Mouse (Mus musculus) adrenal gland, adult 2 months (tissue): ENCODE results near the gene Gprc5c. TPM values are rescaled to one million over a fixed set of nuclear protein-coding genes. Genes with fewer than 3 reads are reported as not detected.
A peak's percentile ranks its signal among the peaks of the same experiment; 100 is the strongest.
"Not testable (repeated sequence)": the region's sequence is repeated elsewhere in the genome, so short reads cannot be mapped to it uniquely, and the experiment has no call there.

ENCODE experiments used
- DNase-seq: peaks from one replicate; pipeline ENCODE4 v3.0.0; 2021
- polyA plus RNA-seq: library from polyadenylated mRNA; depleted of rRNA; stranded (reverse); fragments of >200 nt; gene quantifications from 2 replicates; pipeline ENCODE4 v1.2.3, GENCODE M21; 2012; rRNA removed
- total RNA-seq, 2 experiments: library from RNA; stranded (reverse); gene quantifications; 2 replicates each; pipeline ENCODE4 v1.2.3; 2021

The Gprc5c gene
- total and polyA plus RNA-seq, 3 experiments: 4.0 to 7.1 (median 5.2) TPM

GRCm38 (mm10) chr11:114907567-114907966, 56.6 kb downstream of the Gprc5c start:
- peak; percentile 76 for DNase-seq

GRCm38 (mm10) chr11:114908086-114908485, 57.1 kb downstream of the Gprc5c start:
- DNase-seq: no peak

- not testable (repeated sequence) for DNase-seq
Observed at GRCm38 (mm10) chr11:114909538-114909937, 58.6 kb downstream of the Gprc5c start.

GRCm38 (mm10) chr11:114912847-114913246, 61.9 kb downstream of the Gprc5c start:
- DNase-seq: peak; percentile 68

- no peak for DNase-seq
Observed at GRCm38 (mm10) chr11:114914978-114915377, 64.0 kb downstream of the Gprc5c start.

- no peak for DNase-seq
Observed at GRCm38 (mm10) chr11:114917120-114917519, 66.2 kb downstream of the Gprc5c start.

Other genes starting within 250 kb of the Gprc5c start
- 1,000 to 10,000 TPM; 1,183 to 1,186 TPM for gene Rpl38, start 182.6 kb upstream of the Gprc5c start, total RNA-seq
- 64.3 and 68.3 TPM in 2 replicates for gene Rpl38, start 182.6 kb upstream of the Gprc5c start, polyA plus RNA-seq
- gene Ttyh2, start 175.7 kb upstream of the Gprc5c start, total RNA-seq: 100 to 1,000 TPM in 1 of 2 experiments, 10 to 100 TPM in 1; 70.3 to 115 TPM
- gene Ttyh2, start 175.7 kb upstream of the Gprc5c start, polyA plus RNA-seq: 135 and 182 TPM in 2 replicates
- gene Dnaic2, start 123.7 kb upstream of the Gprc5c start, total RNA-seq: under 1 TPM; 0.17 to 0.58 TPM
- 0.49 and 0.85 TPM in 2 replicates for gene Dnaic2, start 123.7 kb upstream of the Gprc5c start, polyA plus RNA-seq
- gene Kif19a, start 85.8 kb upstream of the Gprc5c start, total RNA-seq: under 1 TPM; 0.48 to 0.66 TPM
- 0.48 and 1.3 TPM in 2 replicates for gene Kif19a, start 85.8 kb upstream of the Gprc5c start, polyA plus RNA-seq
- not detected for gene Btbd17, start 55.2 kb upstream of the Gprc5c start, total RNA-seq
- gene Btbd17, start 55.2 kb upstream of the Gprc5c start, polyA plus RNA-seq: 0.24 and 0.32 TPM in 2 replicates
- gene Gpr142, start 52.2 kb upstream of the Gprc5c start, total RNA-seq: not detected
- gene Gpr142, start 52.2 kb upstream of the Gprc5c start, polyA plus RNA-seq: not detected in 2 replicates
- gene Cd300a, start 38.9 kb downstream of the Gprc5c start, total RNA-seq: 1 to 10 TPM; 1.5 TPM
- gene Cd300a, start 38.9 kb downstream of the Gprc5c start, polyA plus RNA-seq: 0.80 and 0.81 TPM in 2 replicates
- 1 to 10 TPM in 1 of 2 experiments, under 1 TPM in 1; 0.86 to 1.1 TPM for gene Cd300lb, start 83.2 kb downstream of the Gprc5c start, total RNA-seq
- 0.42 and 0.46 TPM in 2 replicates for gene Cd300lb, start 83.2 kb downstream of the Gprc5c start, polyA plus RNA-seq
- not detected for gene Cd300c, start 118.0 kb downstream of the Gprc5c start, total RNA-seq
- gene Cd300c, start 118.0 kb downstream of the Gprc5c start, polyA plus RNA-seq: 0.58 TPM in 1 of 2 replicates, not detected in the other
- 1 to 10 TPM in 1 of 2 experiments, under 1 TPM in 1; 0.89 to 2.7 TPM for gene Cd300ld, start 138.8 kb downstream of the Gprc5c start, total RNA-seq
- gene Cd300ld, start 138.8 kb downstream of the Gprc5c start, polyA plus RNA-seq: 0.45 and 0.64 TPM in 2 replicates
- gene Cd300c2, start 150.7 kb downstream of the Gprc5c start, total RNA-seq: 1 to 10 TPM; 3.5 to 5.5 TPM
- 3.7 and 3.8 TPM in 2 replicates for gene Cd300c2, start 150.7 kb downstream of the Gprc5c start, polyA plus RNA-seq
- not detected for gene Cd300ld2, start 165.0 kb downstream of the Gprc5c start, total RNA-seq
- gene Cd300ld2, start 165.0 kb downstream of the Gprc5c start, polyA plus RNA-seq: 0.56 TPM in 1 of 2 replicates, not detected in the other
- not detected for gene Cd300ld4, start 175.9 kb downstream of the Gprc5c start, total RNA-seq
- gene Cd300ld4, start 175.9 kb downstream of the Gprc5c start, polyA plus RNA-seq: 0.21 TPM in 1 of 2 replicates, not detected in the other
- gene Cd300ld5, start 186.6 kb downstream of the Gprc5c start, total RNA-seq: 1 to 10 TPM; 5.0 to 8.0 TPM
- gene Cd300ld5, start 186.6 kb downstream of the Gprc5c start, polyA plus RNA-seq: 0.49 and 0.68 TPM in 2 replicates
- 10 to 100 TPM in 1 of 2 experiments, 1 to 10 TPM in 1; 4.0 to 10.5 TPM for gene Cd300ld3, start 197.3 kb downstream of the Gprc5c start, total RNA-seq
- gene Cd300ld3, start 197.3 kb downstream of the Gprc5c start, polyA plus RNA-seq: 10.6 and 11.2 TPM in 2 replicates
- under 1 TPM; 0.78 to 0.86 TPM for gene Cd300e, start 211.0 kb downstream of the Gprc5c start, total RNA-seq
- 0.04 TPM in 1 of 2 replicates, not detected in the other for gene Cd300e, start 211.0 kb downstream of the Gprc5c start, polyA plus RNA-seq
- under 1 TPM; 0.55 to 0.58 TPM for gene Rab37, start 240.3 kb downstream of the Gprc5c start, total RNA-seq
- gene Rab37, start 240.3 kb downstream of the Gprc5c start, polyA plus RNA-seq: 0.15 and 0.36 TPM in 2 replicates